Mouse (Mus musculus) liver, embryonic 14.5 days (tissue): ENCODE measurements around the gene Zdhhc16. TPM values are rescaled to one million over a fixed set of nuclear protein-coding genes. Genes with fewer than 3 reads are reported as not detected.
A peak's percentile ranks its signal among the peaks of the same experiment; 100 is the strongest.

ENCODE experiments used
- ATAC-seq: fragments of 200-750 bp; cut with Nextera tagmentation; 2 replicates; pipeline ENCODE4 v1.8.0; 2017; ENCODE audit warnings: moderate number of reproducible peaks, mild to moderate bottlenecking, moderate library complexity; ENCODE audit not compliant: insufficient read depth
- DNase-seq, 3 experiments: peaks; one replicate each; pipeline ENCODE4 v3.0.0-alpha.2; 2012 to 2013; ENCODE audit warnings: low read depth in 3 of 3, low spot score in 3 of 3
- H3K27ac ChIP-seq: fragments of 300-500 bp; sonication (generic); 2 replicates; pipeline ENCODE4 v1.5.1; 2014; ENCODE audit warnings: moderate library complexity, mild to moderate bottlenecking, control low read depth, inconsistent platforms
- H3K27me3 ChIP-seq: fragments of 300-500 bp; sonication (generic); 2 replicates; pipeline ENCODE4 v1.6.1; 2014; ENCODE audit warnings: mild to moderate bottlenecking, low read length, moderate library complexity; ENCODE audit not compliant: control insufficient read depth, insufficient read depth
- H3K36me3 ChIP-seq: fragments of 300-500 bp; sonication (generic); replicated peaks from 2 replicates; pipeline ENCODE4 v1.6.1; 2014; ENCODE audit warnings: low read depth; ENCODE audit not compliant: control insufficient read depth, insufficient read depth
- H3K4me1 ChIP-seq, 2 experiments: fragments of 200-500 bp in 1 of 2; fragments of 300-500 bp in 1 of 2; sonication (generic) in 1 of 2; replicated peaks; 2 replicates each; pipeline ENCODE4 v1.6.1; 2012 to 2014; ENCODE audit warnings: antibody characterized with exemption in 1 of 2, inconsistent platforms in 1 of 2, low read length in 1 of 2; ENCODE audit not compliant: control insufficient read depth in 2 of 2, insufficient read depth in 2 of 2
- H3K4me2 ChIP-seq: fragments of 300-500 bp; sonication (generic); 2 replicates; pipeline ENCODE4 v1.6.1; 2014; ENCODE audit warnings: low read depth, mild to moderate bottlenecking, control low read depth, moderate library complexity
- H3K4me3 ChIP-seq, 2 experiments: fragments of 200-500 bp in 1 of 2; fragments of 300-500 bp in 1 of 2; sonication (generic) in 1 of 2; 2 replicates each; pipeline ENCODE4 v1.5.1; 2012 to 2014; ENCODE audit warnings: low read depth in 2 of 2, low read length in 2 of 2, mild to moderate bottlenecking in 2 of 2, control low read depth in 1 of 2, inconsistent platforms in 1 of 2, moderate library complexity in 1 of 2; ENCODE audit not compliant: insufficient read depth in 1 of 2
- H3K9ac ChIP-seq: fragments of 300-500 bp; sonication (generic); replicated peaks from 2 replicates; pipeline ENCODE4 v1.6.1; 2014; ENCODE audit warnings: mild to moderate bottlenecking, control low read depth, moderate library complexity
- H3K9me3 ChIP-seq: fragments of 300-500 bp; sonication (generic); 2 replicates; pipeline ENCODE4 v1.6.1; 2016; ENCODE audit warnings: low read length, mixed read lengths; ENCODE audit not compliant: control insufficient read depth
- CTCF ChIP-seq: IDR thresholded peaks from 2 replicates; pipeline ENCODE4 v1.5.1; 2016; ENCODE audit warnings: antibody characterized with exemption, low read depth, control low read depth
- EP300 ChIP-seq: IDR thresholded peaks from 2 replicates; pipeline ENCODE4 v1.6.1; 2016; ENCODE audit warnings: antibody characterized with exemption, low read depth
- WGBS: fragments of 180-500 bp; shearing (Covaris S2); extraction: QIAGEN DNeasy Blood & Tissue Kit; methylation state at CpG from one replicate; pipeline ENCODE4 v1.1.7; 2014; ENCODE audit not compliant: insufficient replicate concordance; 5-methylcytosine and 5-hydroxymethylcytosine counted together
- polyA plus RNA-seq, 2 experiments: library from polyadenylated mRNA; depleted of rRNA in 1 of 2; stranded (reverse) in 1 of 2; unstranded in 1 of 2; fragments of >200 nt; fragmentation: Nextera tagmentation in 1 of 2; extraction: Ambion mirVana in 1 of 2; gene quantifications; 2 replicates each; pipeline versions ENCODE4 v1.2.1 to v1.2.3; 2012 to 2014

The Zdhhc16 gene
- polyA plus RNA-seq, 2 experiments: 25.6 to 25.9 TPM

DNA sequence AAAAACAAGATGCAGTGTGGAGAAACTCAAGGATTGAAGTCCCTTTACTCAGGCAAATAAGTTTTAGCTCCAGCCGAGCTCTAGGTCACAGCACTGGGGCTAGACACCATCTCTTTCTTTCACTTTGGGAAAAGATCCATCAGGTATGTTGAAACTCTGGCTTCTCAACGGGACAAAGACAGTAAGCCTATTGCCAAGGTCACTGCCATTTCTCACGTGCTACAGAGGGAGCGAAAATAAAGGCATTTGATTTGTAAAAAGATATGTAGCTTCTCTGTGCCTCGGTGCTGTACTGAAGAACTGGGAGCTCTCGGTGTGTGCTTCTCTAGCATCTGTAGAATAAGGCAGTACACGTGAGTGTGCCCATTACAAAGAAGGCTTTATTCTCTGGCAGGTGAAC lies 10.6 kb downstream of the Zdhhc16 start:
- DNase-seq: no peak
- TF ChIP-seq CTCF (no peak), EP300 (no peak)
- H3K27me3 ChIP-seq: no peaks in the 10 kb centered on the region
- ATAC-seq: no peak
- H3K36me3 ChIP-seq: peaks cover 70% of the 10 kb centered on the region
- WGBS: 81% methylated on average over 7 of the region's 7 CpGs
- no peaks in the 10 kb centered on the region for H3K4me1 ChIP-seq
- no peak overlapping the region for H3K9ac ChIP-seq
- H3K27ac ChIP-seq: no peak overlapping the region
- H3K4me3 ChIP-seq: no peak overlapping the region
- no peak overlapping the region for H3K4me2 ChIP-seq
- H3K9me3 ChIP-seq: no peaks in the 10 kb centered on the region

- H3K4me2 ChIP-seq: no peak overlapping the region
- no peak overlapping the region for H3K4me3 ChIP-seq
- DNase-seq (no peak), ATAC-seq (no peak)
- H3K4me1 ChIP-seq: no peaks in the 10 kb centered on the region
- H3K27ac ChIP-seq: no peak overlapping the region
- H3K36me3 ChIP-seq: peaks cover 50% of the 10 kb centered on the region
- no peaks in the 10 kb centered on the region for H3K9me3 ChIP-seq
- H3K9ac ChIP-seq: no peak overlapping the region
- no peaks in the 10 kb centered on the region for H3K27me3 ChIP-seq
- TF ChIP-seq CTCF (peak; percentile 65), EP300 (no peak)
- WGBS: 78% methylated on average over 4 of the region's 4 CpGs
These were observed 19.0 kb downstream of the Zdhhc16 start for GRCm38 (mm10) chr19:41952287-41952686.

GRCm38 (mm10) chr19:41953574-41953973 lies 20.3 kb downstream of the Zdhhc16 start:
- H3K27me3 ChIP-seq: no peaks in the 10 kb centered on the region
- no peak overlapping the region for H3K27ac ChIP-seq
- TF ChIP-seq EP300 (no peak), CTCF (no peak)
- H3K9ac ChIP-seq: no peak overlapping the region
- H3K9me3 ChIP-seq: no peaks in the 10 kb centered on the region
- no peaks in the 10 kb centered on the region for H3K4me1 ChIP-seq
- no peak for DNase-seq
- peaks cover 46% of the 10 kb centered on the region for H3K36me3 ChIP-seq
- no peak for ATAC-seq
- no peak overlapping the region for H3K4me2 ChIP-seq
- no peak overlapping the region for H3K4me3 ChIP-seq
- WGBS: 88% methylated on average over 3 of the region's 3 CpGs

DNA sequence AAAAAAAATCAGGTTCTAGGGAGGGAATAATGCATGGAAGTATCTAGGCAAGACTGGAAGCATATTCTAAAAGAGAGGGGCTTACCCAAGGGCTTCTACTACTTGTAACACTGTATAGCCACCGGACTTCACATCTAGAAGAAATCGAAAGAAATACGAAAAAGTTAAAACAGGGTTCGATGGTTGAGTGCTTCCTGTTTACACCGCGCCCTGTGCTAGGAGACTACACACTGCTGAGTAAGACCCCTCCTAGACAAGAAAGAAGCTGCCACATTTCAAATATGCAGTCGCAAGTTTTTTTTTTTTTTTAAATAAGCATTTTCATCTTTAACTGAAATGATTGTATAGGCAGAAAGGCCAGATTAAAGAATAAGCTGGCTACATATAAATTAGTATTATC lies 36.3 kb downstream of the Zdhhc16 start:
- Histone ChIP-seq H3K4me3 (no peak overlapping the region), H3K36me3 (peaks cover 13% of the 10 kb centered on the region), H3K27me3 (no peaks in the 10 kb centered on the region), H3K9me3 (no peaks in the 10 kb centered on the region), H3K27ac (no peak overlapping the region), H3K9ac (no peak overlapping the region), H3K4me1 (no peaks in the 10 kb centered on the region), H3K4me2 (no peak overlapping the region)
- TF ChIP-seq CTCF: no peak
- no peak for TF ChIP-seq EP300
- DNase-seq (no peak), ATAC-seq (no peak)
- 82% methylated on average over 7 of the region's 7 CpGs for WGBS

GRCm38 (mm10) chr19:41973891-41974794 lies 40.9 kb downstream of the Zdhhc16 start:
- TF ChIP-seq CTCF (no peak), EP300 (no peak)
- DNase-seq (no peak), ATAC-seq (no peak)
- H3K27ac ChIP-seq: no peak overlapping the region
- no peaks in the 10 kb centered on the region for H3K27me3 ChIP-seq
- H3K36me3 ChIP-seq: no peaks in the 10 kb centered on the region; the same call in none of the 2 replicates
- H3K4me2 ChIP-seq: no peak overlapping the region
- no peak overlapping the region for H3K9ac ChIP-seq
- 68% methylated on average over 13 of the region's 13 CpGs for WGBS
- no peak overlapping the region for H3K4me3 ChIP-seq
- no peaks in the 10 kb centered on the region for H3K4me1 ChIP-seq
- H3K9me3 ChIP-seq: no peaks in the 10 kb centered on the region
